Mouse (Mus musculus) kidney, embryonic 16.5 days (tissue): Measurements from ENCODE around the gene Hist1h1d. TPM values are rescaled to one million over a fixed set of nuclear protein-coding genes. Genes with fewer than 3 reads are reported as not detected.
"Not testable (repeated sequence)": the region's sequence is repeated elsewhere in the genome, so short reads cannot be mapped to it uniquely, and the experiment has no call there.

Experiments used
- ATAC-seq: fragments of 200-750 bp; cut with Nextera tagmentation; 2 replicates; pipeline ENCODE4 v1.8.0; 2017; ENCODE audit warnings: moderate TSS enrichment; ENCODE audit not compliant: low FRiP score, low TSS enrichment
- H3K27ac ChIP-seq: fragments of 300-500 bp; sonication (generic); 2 replicates; pipeline ENCODE4 v1.5.1; 2014; ENCODE audit warnings: low read length
- H3K27me3 ChIP-seq: fragments of 300-500 bp; sonication (generic); 2 replicates; pipeline ENCODE4 v1.6.1; 2014; ENCODE audit warnings: low read length, control low read depth, mixed read lengths; ENCODE audit not compliant: insufficient read depth
- H3K36me3 ChIP-seq: fragments of 300-500 bp; sonication (generic); 2 replicates; pipeline ENCODE4 v1.6.1; 2014; ENCODE audit warnings: low read length, control low read depth, mixed read lengths; ENCODE audit not compliant: insufficient read depth
- H3K4me1 ChIP-seq: fragments of 300-500 bp; sonication (generic); 2 replicates; pipeline ENCODE4 v1.6.1; 2014; ENCODE audit warnings: low read length, control low read depth, mixed read lengths; ENCODE audit not compliant: insufficient read depth
- H3K4me2 ChIP-seq: fragments of 300-500 bp; sonication (generic); replicated peaks from 2 replicates; pipeline ENCODE4 v1.6.1; 2014; ENCODE audit warnings: low read depth, low read length
- H3K4me3 ChIP-seq: fragments of 300-500 bp; sonication (generic); 2 replicates; pipeline ENCODE4 v1.5.1; 2014; ENCODE audit warnings: mild to moderate bottlenecking, low read length
- H3K9ac ChIP-seq: fragments of 300-500 bp; sonication (generic); replicated peaks from 2 replicates; pipeline ENCODE4 v1.6.1; 2014; ENCODE audit warnings: low read length
- H3K9me3 ChIP-seq: fragments of 300-500 bp; sonication (generic); 2 replicates; pipeline ENCODE4 v1.6.1; 2016; ENCODE audit warnings: low read length, control low read depth
- WGBS: fragments of 180-500 bp; shearing (Covaris S2); extraction: QIAGEN DNeasy Blood & Tissue Kit; methylation state at CpG from one replicate; pipeline ENCODE4 v1.1.7; 2014; 5-methylcytosine and 5-hydroxymethylcytosine counted together
- polyA plus RNA-seq: library from polyadenylated mRNA; unstranded; fragments of >200 nt; fragmentation: Nextera tagmentation; extraction: Ambion mirVana; gene quantifications from 2 replicates; pipeline ENCODE4 v1.2.1, GENCODE M21; 2015

The Hist1h1d gene
- polyA plus RNA-seq, 1 experiment from 2014 or later = 0.37 TPM

DNA sequence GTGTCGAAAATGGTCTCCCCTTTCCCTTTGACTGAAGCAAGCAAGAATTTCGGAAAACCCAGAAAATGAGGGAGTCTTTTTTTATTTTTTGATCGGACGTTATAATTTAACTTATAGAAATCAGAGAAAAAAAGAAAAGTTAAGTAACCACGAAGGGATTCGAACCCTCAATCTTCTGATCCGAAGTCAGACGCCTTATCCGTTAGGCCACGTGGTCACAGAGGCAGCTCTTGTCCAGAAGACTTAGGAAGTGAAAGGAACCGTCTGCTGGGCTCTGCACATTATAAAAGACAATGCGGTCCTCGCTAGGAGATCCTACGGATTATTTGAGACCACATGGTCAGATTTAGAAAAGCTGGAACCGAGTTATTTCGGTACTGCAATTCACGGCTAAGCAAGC lies 26.8 kb upstream of the Hist1h1d start:
- H3K27ac ChIP-seq = peak overlapping the region; percentile 28; the same call in 1 of the 2 replicates
- H3K27me3 ChIP-seq = no peaks in the 10 kb centered on the region
- no peaks in the 10 kb centered on the region for H3K36me3 ChIP-seq
- no peaks in the 10 kb centered on the region for H3K9me3 ChIP-seq
- peak overlapping the region; percentile 55 for H3K4me2 ChIP-seq
- peak overlapping the region; percentile 63 for H3K9ac ChIP-seq
- under 1% methylated on average over 17 of the region's 17 CpGs for WGBS
- H3K4me3 ChIP-seq = peak overlapping the region; percentile 54
- no peak for ATAC-seq
- peaks cover 15% of the 10 kb centered on the region for H3K4me1 ChIP-seq

DNA sequence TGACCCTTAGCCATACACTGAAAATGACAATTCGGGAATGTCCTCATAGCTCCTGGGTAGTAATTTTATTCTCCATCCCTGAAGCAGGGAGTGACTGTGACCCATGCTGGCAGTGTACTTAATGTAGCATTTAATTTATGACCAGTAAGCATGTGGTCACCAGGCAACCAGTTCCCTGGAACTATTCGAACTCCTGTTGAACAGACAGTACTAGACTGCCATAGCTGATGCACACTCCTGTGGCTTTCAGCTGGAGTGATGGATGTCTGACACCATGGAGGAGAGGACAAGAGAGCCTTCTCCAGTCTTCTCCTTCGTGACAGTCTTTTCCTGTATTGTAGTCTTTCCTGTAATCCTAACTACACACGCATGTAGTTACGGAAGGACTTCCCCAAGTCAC lies 24.1 kb upstream of the Hist1h1d start:
- Histone ChIP-seq H3K9me3 (no peaks in the 10 kb centered on the region), H3K27me3 (no peaks in the 10 kb centered on the region), H3K9ac (0 out of 2 replicates have a peak overlapping the region, but pooled peaks have one; percentile 0), H3K36me3 (no peaks in the 10 kb centered on the region), H3K4me1 (peaks cover 29% of the 10 kb centered on the region), H3K4me3 (peak overlapping the region; percentile 16; the same call in 1 of the 2 replicates), H3K4me2 (peak overlapping the region; percentile 42), H3K27ac (0 out of 2 replicates have a peak overlapping the region, but pooled peaks have one; percentile 68)
- ATAC-seq = 0 out of 2 replicates have a peak, but pooled peaks have one; percentile 9
- WGBS = 35% methylated on average over 5 of the region's 5 CpGs

DNA sequence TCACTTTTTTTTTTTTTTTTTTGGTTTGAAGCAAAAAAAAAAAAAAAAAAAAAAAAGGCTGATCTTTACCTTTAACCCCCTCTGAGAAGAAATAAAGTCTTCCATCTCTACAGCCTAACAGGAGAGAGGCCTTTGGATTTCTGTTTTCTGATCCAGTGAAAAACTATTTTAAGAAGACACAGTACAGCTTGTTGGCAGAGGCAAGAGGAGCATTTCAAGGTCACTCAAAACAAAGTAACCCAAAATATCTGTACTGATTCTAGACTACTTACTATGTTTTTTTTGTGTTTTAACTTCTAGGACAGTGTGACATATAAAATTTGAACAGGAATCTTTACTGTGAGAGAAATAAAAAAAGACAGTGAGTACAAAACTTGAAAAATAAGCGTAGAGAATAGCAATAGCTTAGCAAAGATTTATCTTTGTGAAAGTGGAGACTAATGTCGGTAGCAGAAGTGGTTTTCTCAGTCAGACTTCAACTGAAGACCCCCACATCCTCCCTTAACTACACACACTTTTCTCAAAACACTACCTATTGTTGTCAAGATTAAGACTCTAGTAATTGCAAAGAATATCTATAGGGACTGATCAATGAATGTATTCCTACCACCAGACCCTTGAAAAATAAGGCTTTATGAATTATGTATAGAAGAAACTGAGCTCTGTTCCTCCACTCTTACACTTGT lies 23.4 kb upstream of the Hist1h1d start:
- Histone ChIP-seq H3K27me3 (no peaks in the 10 kb centered on the region), H3K27ac (peak overlapping the region; percentile 98), H3K4me2 (peak overlapping the region; percentile 72), H3K9ac (peak overlapping the region; percentile 81), H3K4me1 (peaks cover 34% of the 10 kb centered on the region), H3K4me3 (peak overlapping the region; percentile 61), H3K36me3 (no peaks in the 10 kb centered on the region), H3K9me3 (no peaks in the 10 kb centered on the region)
- no peak for ATAC-seq
- WGBS = 19% methylated on average over 2 of the region's 2 CpGs

DNA sequence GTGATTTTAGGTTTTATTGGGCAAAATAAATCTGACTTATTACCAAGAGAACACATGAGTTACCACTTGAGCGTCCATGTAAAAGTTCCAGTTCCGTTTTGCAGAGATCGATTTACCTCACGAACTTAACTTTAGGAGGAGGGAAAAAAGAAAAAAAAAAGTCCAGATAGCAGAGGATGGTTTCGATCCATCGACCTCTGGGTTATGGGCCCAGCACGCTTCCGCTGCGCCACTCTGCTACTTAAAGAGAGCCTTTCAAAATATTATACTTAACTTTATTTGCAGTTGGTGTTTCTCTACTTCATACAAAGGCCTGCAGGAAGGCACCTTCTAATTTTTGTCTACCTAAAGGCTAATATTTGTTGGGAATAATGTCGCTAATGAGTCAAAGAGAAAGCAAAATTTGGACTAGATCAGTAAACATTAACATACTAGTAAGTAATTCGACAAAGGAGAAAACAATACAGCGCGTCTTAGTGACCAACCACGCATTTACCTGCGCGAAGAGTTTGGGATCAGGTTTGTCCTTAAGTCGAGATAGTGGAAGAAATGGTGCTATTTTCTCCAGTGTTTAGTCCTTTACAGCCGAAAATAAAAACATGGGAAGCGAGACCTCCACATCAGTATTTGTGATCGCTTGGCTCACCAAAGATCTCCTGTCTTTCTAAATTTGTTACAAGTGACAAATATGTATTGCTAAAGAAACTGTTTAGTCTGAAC lies 22.7 kb upstream of the Hist1h1d start:
- Histone ChIP-seq H3K4me2 (peak overlapping the region; percentile 72), H3K9ac (peak overlapping the region; percentile 81), H3K4me1 (peaks cover 35% of the 10 kb centered on the region), H3K27ac (peak overlapping the region; percentile 98), H3K27me3 (no peaks in the 10 kb centered on the region), H3K36me3 (no peaks in the 10 kb centered on the region), H3K9me3 (no peaks in the 10 kb centered on the region), H3K4me3 (peak overlapping the region; percentile 61)
- under 1% methylated on average over 20 of the region's 20 CpGs for WGBS
- no peak for ATAC-seq

DNA sequence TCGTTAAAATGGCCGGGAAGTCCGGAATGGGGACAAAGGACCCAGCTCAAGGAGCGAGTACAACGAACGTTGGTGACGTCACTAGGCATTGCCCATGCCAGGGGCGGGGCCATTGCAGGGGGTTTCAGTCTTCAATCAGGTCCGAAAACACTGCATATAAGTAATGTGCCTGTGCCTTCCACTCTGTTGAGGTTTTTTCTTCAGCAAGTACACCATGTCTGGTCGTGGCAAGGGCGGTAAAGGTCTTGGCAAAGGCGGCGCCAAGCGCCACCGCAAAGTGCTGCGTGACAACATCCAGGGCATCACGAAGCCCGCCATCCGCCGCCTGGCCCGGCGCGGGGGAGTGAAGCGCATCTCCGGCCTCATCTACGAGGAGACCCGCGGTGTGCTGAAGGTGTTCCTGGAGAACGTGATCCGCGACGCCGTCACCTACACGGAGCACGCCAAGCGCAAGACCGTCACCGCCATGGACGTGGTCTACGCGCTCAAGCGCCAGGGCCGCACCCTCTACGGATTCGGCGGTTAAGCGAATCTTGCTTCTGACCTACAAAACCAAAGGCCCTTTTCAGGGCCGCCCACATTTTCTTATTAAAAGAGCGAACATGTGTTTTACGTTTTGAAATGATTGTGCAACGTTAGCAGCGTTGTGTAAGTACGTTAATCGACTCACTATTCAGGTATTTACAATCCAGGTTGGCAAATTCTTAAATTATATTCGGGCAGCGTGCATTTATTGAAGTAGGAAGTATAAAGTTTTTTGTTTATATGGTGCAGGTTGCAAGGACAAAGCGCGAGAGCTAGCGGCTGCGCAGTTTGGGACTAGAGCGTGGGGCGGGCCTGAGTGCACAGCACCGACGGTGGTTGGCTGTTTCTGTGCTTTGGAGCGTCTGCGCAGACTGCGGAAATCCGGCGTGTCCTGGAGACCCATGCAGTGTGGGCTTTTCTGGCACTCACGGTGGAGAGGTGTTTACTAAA lies 21.9 kb upstream of the Hist1h1d start, which contains the start of gene Hist1h4h:
Gene Hist1h4h, plus strand, starts transcription at position 150 of the 975 bp plus-strand sequence.
- Histone ChIP-seq H3K27me3 (no peaks in the 10 kb centered on the region), H3K9ac (peak within 1 kb of the TSS; percentile 81), H3K4me2 (peak within 1 kb of the TSS; percentile 72), H3K36me3 (no peaks in the 10 kb centered on the region), H3K27ac (peak within 1 kb of the TSS; percentile 98), H3K4me3 (peak within 1 kb of the TSS; percentile 61), H3K4me1 (peaks cover 30% of the 10 kb centered on the region), H3K9me3 (no peaks in the 10 kb centered on the region)
- WGBS = under 1% methylated on average over 58 of the region's 70 CpGs
- peak; percentile 86 for ATAC-seq

DNA sequence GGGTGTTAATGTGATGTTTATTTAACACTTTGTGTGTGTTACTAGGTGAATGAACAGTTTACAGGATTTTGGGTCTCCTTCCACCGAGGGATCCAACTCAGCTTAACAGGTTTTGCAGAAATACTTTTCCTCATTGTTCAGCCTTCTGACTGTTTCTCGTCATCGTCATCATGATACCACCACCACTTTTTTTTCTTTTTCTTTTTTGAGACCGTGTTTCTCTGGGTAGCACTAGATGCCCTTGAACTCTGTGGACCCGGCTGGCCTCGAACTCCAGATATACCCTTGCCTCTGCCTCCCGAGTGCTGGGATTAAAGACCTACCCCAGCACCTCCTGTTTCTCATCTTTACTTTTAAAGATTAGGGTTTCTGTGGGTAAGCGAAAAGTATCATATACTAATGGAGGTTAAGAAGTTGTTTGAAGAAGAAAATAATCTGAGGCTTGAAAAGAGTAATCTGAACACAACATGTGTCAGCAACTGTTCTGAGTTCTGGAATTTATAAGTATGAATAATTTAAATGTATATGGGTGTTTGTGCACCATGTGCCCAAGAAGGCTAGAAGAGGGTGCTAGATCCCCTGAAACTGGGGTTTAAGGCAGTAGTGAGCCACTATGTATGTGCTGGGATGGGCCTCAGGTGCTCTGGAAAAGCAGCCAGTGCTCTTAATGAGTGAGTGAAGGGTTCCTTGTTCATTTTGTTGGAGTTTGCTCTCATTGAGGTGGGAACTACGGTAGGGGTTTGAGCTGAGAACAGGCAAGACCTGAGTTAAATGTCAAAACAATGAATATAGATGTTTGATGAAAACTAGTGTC lies 20.6 kb upstream of the Hist1h1d start:
- no peak for ATAC-seq
- peaks cover 37% of the 10 kb centered on the region for H3K4me1 ChIP-seq
- WGBS = 21% methylated on average over 9 of the region's 9 CpGs

DNA sequence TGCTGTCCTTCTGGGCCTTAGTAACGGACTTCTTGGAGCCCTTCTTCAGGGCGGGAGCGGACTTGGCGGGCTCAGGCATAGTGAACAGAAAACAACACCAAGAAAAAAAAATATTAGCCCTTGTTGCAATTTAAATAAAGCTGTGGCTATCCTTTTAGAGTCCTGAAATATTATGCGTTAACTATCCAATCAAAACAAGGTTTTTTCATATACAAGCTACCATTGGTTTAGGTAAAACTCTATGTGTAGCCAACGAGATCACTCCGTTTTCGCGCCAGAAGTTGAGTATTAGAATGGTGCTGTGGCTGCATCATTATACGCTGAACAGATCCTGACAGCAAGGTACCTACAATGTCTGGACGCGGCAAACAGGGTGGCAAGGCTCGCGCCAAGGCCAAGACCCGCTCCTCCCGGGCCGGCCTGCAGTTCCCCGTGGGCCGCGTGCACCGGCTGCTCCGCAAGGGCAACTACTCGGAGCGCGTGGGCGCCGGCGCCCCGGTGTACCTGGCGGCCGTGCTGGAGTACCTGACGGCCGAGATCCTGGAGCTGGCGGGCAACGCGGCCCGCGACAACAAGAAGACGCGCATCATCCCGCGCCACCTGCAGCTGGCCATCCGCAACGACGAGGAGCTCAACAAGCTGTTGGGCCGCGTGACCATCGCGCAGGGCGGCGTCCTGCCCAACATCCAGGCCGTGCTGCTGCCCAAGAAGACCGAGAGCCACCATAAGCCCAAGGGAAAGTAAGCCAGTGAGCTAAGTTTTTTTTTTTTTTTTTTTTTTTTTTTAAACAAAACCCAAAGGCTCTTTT lies 19.3 kb upstream of the Hist1h1d start, which contains the start of gene Hist1h2af:
Gene Hist1h2af, plus strand, starts transcription at position 347 of the 808 bp plus-strand sequence.
- Histone ChIP-seq H3K4me3 (peak within 1 kb of the TSS; percentile 61), H3K27ac (peak within 1 kb of the TSS; percentile 98), H3K4me2 (peak within 1 kb of the TSS; percentile 72), H3K9ac (peak within 1 kb of the TSS; percentile 82), H3K4me1 (peaks cover 38% of the 10 kb centered on the region)
- H3K27me3 ChIP-seq, H3K9me3 ChIP-seq, H3K36me3 ChIP-seq: not testable (repeated sequence)
- peak; percentile 50 for ATAC-seq
- under 1% methylated on average over 21 of the region's 53 CpGs for whole genome bisulfite sequencing

More for the DNA sequence above, 20.6 kb upstream of the Hist1h1d start:
- Histone ChIP-seq H3K4me2 (peak overlapping the region; percentile 72), H3K27ac (peak overlapping the region; percentile 98), H3K36me3 (no peaks in the 10 kb centered on the region), H3K27me3 (no peaks in the 10 kb centered on the region), H3K9ac (peak overlapping the region; percentile 81), H3K9me3 (no peaks in the 10 kb centered on the region), H3K4me3 (peak overlapping the region; percentile 61)

DNA sequence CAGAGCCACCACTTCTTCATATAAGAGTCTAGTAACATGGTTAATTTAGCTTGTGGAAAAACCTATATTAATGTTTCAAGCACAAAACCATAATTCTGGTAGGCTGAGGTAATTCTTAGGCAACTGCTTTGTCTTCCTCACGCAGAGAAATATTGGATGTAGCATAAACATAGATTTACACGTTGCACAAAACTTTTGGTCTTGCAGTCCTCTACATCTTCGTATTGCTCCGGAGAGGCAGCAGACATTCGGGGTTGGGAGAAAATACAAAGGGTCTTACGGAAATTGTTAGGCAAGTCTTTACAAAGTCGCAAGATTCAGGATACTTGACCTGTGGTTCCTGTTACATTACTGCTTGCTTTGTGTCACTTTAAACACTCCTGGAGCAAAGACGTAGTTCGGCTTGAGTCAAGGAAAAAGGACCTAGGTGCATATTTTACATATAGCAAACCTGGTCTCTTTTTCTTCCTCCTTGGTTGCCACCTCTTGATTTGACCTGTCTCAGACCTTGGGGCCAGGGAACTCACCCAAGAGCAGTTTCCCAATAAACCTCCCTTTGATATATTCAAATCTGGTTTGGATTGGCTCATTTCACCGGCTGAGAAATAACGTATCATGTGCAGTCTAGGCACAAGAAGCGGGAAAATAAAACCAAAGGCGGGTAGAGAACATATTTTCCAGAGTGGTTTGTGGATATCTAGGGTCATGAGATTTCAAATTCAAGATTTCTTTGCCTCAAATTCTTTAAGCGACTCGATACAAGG lies 18.5 kb upstream of the Hist1h1d start:
- H3K4me2 ChIP-seq = peak overlapping the region; percentile 72
- H3K9ac ChIP-seq = peak overlapping the region; percentile 82
- no peaks in the 10 kb centered on the region for H3K27me3 ChIP-seq
- H3K4me3 ChIP-seq = peak overlapping the region; percentile 61
- no peaks in the 10 kb centered on the region for H3K36me3 ChIP-seq
- peaks cover 34% of the 10 kb centered on the region for H3K4me1 ChIP-seq
- H3K9me3 ChIP-seq = no peaks in the 10 kb centered on the region
- WGBS = under 1% methylated on average over 15 of the region's 15 CpGs
- H3K27ac ChIP-seq = peak overlapping the region; percentile 89
- no peak for ATAC-seq
